Mouse (Mus musculus): ENCODE measurements at regions not wholly inside any gene's neighbourhood (a gene's known extent, or its start where the extent isn't known, plus 50 kb on each side); places are given as distances from the start of the nearest gene placed in this dataset.

GRCm38 (mm10) chr10:44723845-44724244 lies 195.5 kb upstream of the Prdm1 start:
- DNase-seq: no peak

- no peak for DNase-seq
Measured at GRCm38 (mm10) chr10:44723321-44723720, 195.0 kb upstream of the Prdm1 start.

- no peak for DNase-seq
Measured at GRCm38 (mm10) chr10:44721670-44722069, 193.4 kb upstream of the Prdm1 start.

GRCm38 (mm10) chr10:44716612-44717011 lies 188.3 kb upstream of the Prdm1 start:
- no peak for DNase-seq

GRCm38 (mm10) chr10:44715902-44716301 lies 187.6 kb upstream of the Prdm1 start:
- no peak for DNase-seq

GRCm38 (mm10) chr10:44708830-44709229 lies 180.5 kb upstream of the Prdm1 start:
- no peak for DNase-seq

- DNase-seq: no peak
Measured at GRCm38 (mm10) chr10:44704143-44704542, 175.8 kb upstream of the Prdm1 start.

GRCm38 (mm10) chr10:44702108-44702507 lies 173.8 kb upstream of the Prdm1 start:
- DNase-seq: peak; percentile 74

GRCm38 (mm10) chr10:44699988-44700537 lies 171.8 kb upstream of the Prdm1 start:
- DNase-seq: no peak

GRCm38 (mm10) chr10:44697966-44698365 lies 169.7 kb upstream of the Prdm1 start:
- DNase-seq: no peak

GRCm38 (mm10) chr10:44696973-44697372 lies 168.7 kb upstream of the Prdm1 start:
- no peak for DNase-seq

GRCm38 (mm10) chr10:44691590-44692327 lies 163.5 kb upstream of the Prdm1 start:
- no peak for DNase-seq

GRCm38 (mm10) chr10:44688555-44688954 lies 160.3 kb upstream of the Prdm1 start:
- DNase-seq: no peak

- no peak for DNase-seq
Measured at GRCm38 (mm10) chr10:44686055-44686454, 157.8 kb upstream of the Prdm1 start.

GRCm38 (mm10) chr10:44685215-44685614 lies 156.9 kb upstream of the Prdm1 start:
- no peak for DNase-seq

- DNase-seq: no peak
Measured at GRCm38 (mm10) chr10:44676506-44676905, 148.2 kb upstream of the Prdm1 start.

GRCm38 (mm10) chr10:44665509-44666144 lies 137.3 kb upstream of the Prdm1 start:
- no peak for DNase-seq

- DNase-seq: no peak
Measured at GRCm38 (mm10) chr10:44659499-44659898, 131.2 kb upstream of the Prdm1 start.

GRCm38 (mm10) chr10:44653761-44654160 lies 125.5 kb upstream of the Prdm1 start:
- DNase-seq: no peak

GRCm38 (mm10) chr10:44647021-44647420 lies 118.7 kb upstream of the Prdm1 start:
- DNase-seq: no peak

- DNase-seq: no peak
Measured at GRCm38 (mm10) chr10:44646615-44647014, 118.3 kb upstream of the Prdm1 start.

- no peak for DNase-seq
Measured at GRCm38 (mm10) chr10:44641616-44642015, 113.3 kb upstream of the Prdm1 start.

GRCm38 (mm10) chr10:44640620-44641019 lies 112.3 kb upstream of the Prdm1 start:
- no peak for DNase-seq

GRCm38 (mm10) chr10:44638678-44639077 lies 110.4 kb upstream of the Prdm1 start:
- no peak for DNase-seq

All from kidney, adult 11 months (tissue).